Mouse (Mus musculus) midbrain, embryonic 11.5 days (tissue): ENCODE results near the gene Foxk1. TPM values are rescaled to one million over a fixed set of nuclear protein-coding genes. Genes with fewer than 3 reads are reported as not detected.
A peak's percentile ranks its signal among the peaks of the same experiment; 100 is the strongest.

ENCODE experiments used
- ATAC-seq: fragments of 200-750 bp; cut with Nextera tagmentation; 2 replicates; pipeline ENCODE4 v1.8.0; 2017; ENCODE audit warnings: moderate TSS enrichment, moderate library complexity; ENCODE audit not compliant: low FRiP score
- DNase-seq: peaks from one replicate; pipeline ENCODE4 v3.0.0; 2015; ENCODE audit warnings: low spot score; ENCODE audit errors: missing footprints
- H3K27ac ChIP-seq: fragments of 300-500 bp; sonication (generic); 2 replicates; pipeline ENCODE4 v1.5.1; 2014; ENCODE audit warnings: low read depth, low read length
- H3K27me3 ChIP-seq: fragments of 300-500 bp; sonication (generic); 2 replicates; pipeline ENCODE4 v1.6.1; 2014; ENCODE audit warnings: mild to moderate bottlenecking, low read length, moderate library complexity, mixed read lengths; ENCODE audit not compliant: control insufficient read depth, insufficient read depth
- H3K36me3 ChIP-seq: fragments of 300-500 bp; sonication (generic); 2 replicates; pipeline ENCODE4 v1.6.1; 2014; ENCODE audit warnings: mild to moderate bottlenecking, low read length, moderate library complexity, mixed read lengths; ENCODE audit not compliant: control insufficient read depth, insufficient read depth
- H3K4me1 ChIP-seq: fragments of 300-500 bp; sonication (generic); 2 replicates; pipeline ENCODE4 v1.6.1; 2014; ENCODE audit warnings: low read length; ENCODE audit not compliant: control insufficient read depth, insufficient read depth
- H3K4me2 ChIP-seq: fragments of 300-500 bp; sonication (generic); 2 replicates; pipeline ENCODE4 v1.6.1; 2014; ENCODE audit warnings: mild to moderate bottlenecking, moderate library complexity
- H3K4me3 ChIP-seq: fragments of 300-500 bp; sonication (generic); 2 replicates; pipeline ENCODE4 v1.5.1; 2014; ENCODE audit warnings: low read depth, low read length
- H3K9ac ChIP-seq: fragments of 300-500 bp; sonication (generic); 2 replicates; pipeline ENCODE4 v1.6.1; 2014; ENCODE audit warnings: low read length
- H3K9me3 ChIP-seq: fragments of 300-500 bp; sonication (generic); 2 replicates; pipeline ENCODE4 v1.6.1; 2016; ENCODE audit warnings: low read length; ENCODE audit not compliant: control insufficient read depth
- WGBS: fragments of 180-500 bp; shearing (Covaris S2); extraction: QIAGEN DNeasy Blood & Tissue Kit; methylation state at CpG from one replicate; pipeline ENCODE4 v1.1.7; 2014; 5-methylcytosine and 5-hydroxymethylcytosine counted together
- polyA plus RNA-seq: library from polyadenylated mRNA; unstranded; fragments of >200 nt; fragmentation: Nextera tagmentation; extraction: Ambion mirVana; gene quantifications from 2 replicates; pipeline ENCODE4 v1.2.1, GENCODE M21; 2014

Gene Foxk1
- polyA plus RNA-seq, 1 experiment from 2014 or later = 4.0 TPM

DNA sequence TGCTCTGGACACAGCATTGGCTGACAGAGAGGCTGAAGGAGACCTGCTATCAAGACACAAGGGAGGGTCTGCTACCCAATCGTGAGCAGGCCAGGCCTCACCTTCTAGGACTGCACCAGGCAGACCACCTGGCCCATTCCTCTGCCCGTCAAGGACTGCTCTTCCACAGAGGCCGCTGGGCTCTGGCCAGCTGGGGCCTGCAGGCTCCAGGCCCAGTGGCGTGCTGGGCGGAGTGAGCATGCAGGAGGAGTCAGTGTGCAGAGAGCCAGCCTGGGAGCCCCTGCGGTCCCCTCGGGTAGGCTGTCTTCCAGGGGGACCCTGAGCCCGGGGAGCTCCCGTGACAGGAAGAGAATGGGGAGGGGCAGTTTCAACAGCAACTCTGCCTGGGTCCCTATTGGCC, 85.4 kb downstream of the Foxk1 start:
- Histone ChIP-seq H3K9ac (no peak overlapping the region), H3K4me3 (no peak overlapping the region), H3K4me1 (no peaks in the 10 kb centered on the region), H3K36me3 (no peaks in the 10 kb centered on the region), H3K4me2 (no peak overlapping the region), H3K9me3 (no peaks in the 10 kb centered on the region), H3K27me3 (no peaks in the 10 kb centered on the region), H3K27ac (no peak overlapping the region)
- no peak for DNase-seq
- WGBS = 60% methylated on average over 9 of the region's 9 CpGs
- no peak for ATAC-seq

- DNase-seq = no peak
- no peak overlapping the region for H3K9ac ChIP-seq
- no peak overlapping the region for H3K4me2 ChIP-seq
- no peaks in the 10 kb centered on the region for H3K27me3 ChIP-seq
- no peak overlapping the region for H3K27ac ChIP-seq
- no peaks in the 10 kb centered on the region for H3K9me3 ChIP-seq
- no peaks in the 10 kb centered on the region for H3K36me3 ChIP-seq
- no peak for ATAC-seq
- WGBS = 80% methylated on average over 9 of the region's 9 CpGs
- H3K4me3 ChIP-seq = no peak overlapping the region
- no peaks in the 10 kb centered on the region for H3K4me1 ChIP-seq
Measured at GRCm38 (mm10) chr5:142489955-142490707, 88.8 kb downstream of the Foxk1 start.

DNA sequence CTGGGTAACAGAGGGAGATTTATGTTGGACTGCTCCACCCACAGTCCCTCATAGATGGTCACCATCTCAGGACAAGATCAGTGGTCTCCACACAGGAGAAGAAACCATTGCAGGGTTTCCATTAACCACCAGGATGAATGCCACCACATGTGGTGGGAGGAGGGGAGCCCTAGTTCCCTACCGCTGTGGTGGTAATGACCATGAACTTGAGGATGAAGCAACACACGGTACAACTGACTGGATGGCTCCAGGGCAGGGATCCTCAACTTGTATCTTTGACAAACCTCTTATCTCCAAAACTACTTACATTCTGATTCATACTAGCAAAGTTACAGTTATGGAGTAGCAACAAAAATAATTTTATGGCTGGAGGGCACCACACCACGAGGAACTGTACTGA, 92.0 kb downstream of the Foxk1 start:
- Histone ChIP-seq H3K4me1 (no peaks in the 10 kb centered on the region), H3K4me2 (no peak overlapping the region), H3K9me3 (no peaks in the 10 kb centered on the region), H3K36me3 (no peaks in the 10 kb centered on the region), H3K27ac (no peak overlapping the region), H3K4me3 (no peak overlapping the region), H3K9ac (no peak overlapping the region), H3K27me3 (no peaks in the 10 kb centered on the region)
- ATAC-seq = no peak
- DNase-seq = no peak
- 95% methylated on average over 3 of the region's 3 CpGs for WGBS

DNA sequence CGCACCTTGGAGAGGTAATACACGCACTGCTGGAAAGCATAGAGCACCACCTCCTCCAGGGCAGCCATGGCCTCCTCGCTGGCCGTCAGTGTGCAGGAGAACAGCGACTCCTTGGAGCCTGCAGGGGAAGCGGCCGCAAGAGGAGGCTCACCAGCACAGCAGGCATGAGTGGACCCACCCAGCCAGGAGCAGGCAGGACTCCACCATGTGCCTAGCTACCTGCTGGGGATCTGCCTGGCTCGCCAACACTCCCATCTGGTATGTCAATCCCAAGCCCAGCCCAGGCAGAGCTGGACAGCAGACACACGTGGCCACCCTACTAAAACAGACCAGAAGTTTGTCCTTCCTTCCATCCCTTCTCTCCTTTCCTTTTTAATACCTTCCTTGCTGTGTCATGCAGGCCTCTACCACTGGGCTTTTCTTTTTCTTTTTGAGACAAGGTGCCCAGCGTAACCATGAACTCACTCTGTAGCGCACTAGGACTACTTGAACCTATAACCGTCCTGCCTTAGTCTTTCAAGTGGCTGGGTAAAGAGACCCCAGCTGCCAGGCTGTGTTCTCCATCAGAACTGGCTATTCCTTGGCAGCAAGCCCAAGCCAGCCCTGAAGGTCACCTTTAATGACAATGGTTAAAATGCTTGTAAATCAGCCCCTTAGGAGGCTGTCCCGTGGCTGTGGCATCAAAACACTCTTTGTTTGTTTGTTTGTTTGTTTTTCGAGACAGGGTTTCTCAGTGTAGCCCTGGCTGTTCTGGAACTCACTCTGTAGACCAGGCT, 94.2 kb downstream of the Foxk1 start:
- ATAC-seq (no peak), DNase-seq (no peak)
- H3K9me3 ChIP-seq = no peaks in the 10 kb centered on the region
- no peak overlapping the region for H3K9ac ChIP-seq
- H3K4me3 ChIP-seq = no peak overlapping the region
- no peaks in the 10 kb centered on the region for H3K36me3 ChIP-seq
- 64% methylated on average over 14 of the region's 14 CpGs for WGBS
- no peak overlapping the region for H3K27ac ChIP-seq
- no peaks in the 10 kb centered on the region for H3K27me3 ChIP-seq
- no peak overlapping the region for H3K4me2 ChIP-seq
- no peaks in the 10 kb centered on the region for H3K4me1 ChIP-seq

GRCm38 (mm10) chr5:142498964-142499363, 97.7 kb downstream of the Foxk1 start:
- Histone ChIP-seq H3K4me3 (no peak overlapping the region), H3K9ac (no peak overlapping the region), H3K9me3 (no peaks in the 10 kb centered on the region), H3K27me3 (no peaks in the 10 kb centered on the region), H3K27ac (no peak overlapping the region), H3K4me1 (no peaks in the 10 kb centered on the region), H3K36me3 (no peaks in the 10 kb centered on the region), H3K4me2 (no peak overlapping the region)
- DNase-seq (peak; percentile 88), ATAC-seq (no peak)
- 20% methylated on average over 3 of the region's 3 CpGs for WGBS

DNA sequence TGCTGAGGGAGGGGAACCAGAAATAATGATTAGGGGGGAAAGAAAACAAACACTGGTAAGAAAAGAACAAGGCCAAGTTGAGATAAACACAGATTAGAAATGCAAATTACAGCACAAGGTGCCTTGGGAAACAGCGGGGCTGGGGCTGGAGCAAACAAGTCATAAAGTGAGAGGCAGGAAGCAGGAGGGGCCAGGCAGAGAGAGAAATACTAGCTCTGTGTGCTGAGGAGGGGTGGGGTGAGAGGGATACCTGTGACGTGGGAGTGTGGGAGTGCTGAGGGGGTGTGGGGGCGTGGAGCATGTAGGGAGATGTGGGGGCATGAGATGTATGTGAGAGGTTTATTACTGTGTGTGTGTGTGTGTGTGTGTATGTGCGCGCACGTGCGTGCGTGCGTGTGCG, 99.6 kb downstream of the Foxk1 start:
- H3K4me1 ChIP-seq = no peaks in the 10 kb centered on the region
- H3K9ac ChIP-seq = no peak overlapping the region
- no peak overlapping the region for H3K4me3 ChIP-seq
- 88% methylated on average over 10 of the region's 10 CpGs for WGBS
- ATAC-seq (no peak), DNase-seq (no peak)
- no peak overlapping the region for H3K27ac ChIP-seq
- no peaks in the 10 kb centered on the region for H3K36me3 ChIP-seq
- no peaks in the 10 kb centered on the region for H3K27me3 ChIP-seq
- H3K4me2 ChIP-seq = no peak overlapping the region
- H3K9me3 ChIP-seq = no peaks in the 10 kb centered on the region

GRCm38 (mm10) chr5:142502414-142502813, 101.1 kb downstream of the Foxk1 start:
- Histone ChIP-seq H3K4me1 (no peaks in the 10 kb centered on the region), H3K4me3 (no peak overlapping the region), H3K27ac (no peak overlapping the region), H3K9ac (no peak overlapping the region), H3K36me3 (no peaks in the 10 kb centered on the region), H3K9me3 (no peaks in the 10 kb centered on the region), H3K27me3 (no peaks in the 10 kb centered on the region), H3K4me2 (no peak overlapping the region)
- ATAC-seq (peak; percentile 88), DNase-seq (peak; percentile 93)
- 16% methylated on average over 3 of the region's 3 CpGs for WGBS

DNA sequence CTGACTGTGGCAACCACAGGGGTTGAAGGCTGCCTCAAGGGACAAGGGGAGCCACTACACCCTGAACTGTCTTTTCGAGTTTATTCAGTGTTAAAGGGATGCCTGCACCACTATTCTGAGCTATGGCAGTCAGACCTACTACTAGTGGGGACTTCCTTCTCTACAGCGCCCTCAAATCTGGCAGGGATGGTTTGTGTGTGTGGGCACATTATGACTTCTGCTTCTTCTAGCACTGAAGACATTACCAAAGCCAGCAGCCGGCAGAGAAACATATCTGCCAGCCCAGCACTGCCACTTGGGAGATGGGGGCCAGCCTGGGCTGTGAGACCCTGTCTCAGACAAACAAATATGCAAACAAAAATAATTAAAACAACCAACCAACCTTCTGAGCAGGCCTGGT, 102.9 kb downstream of the Foxk1 start:
- no peak for ATAC-seq
- Histone ChIP-seq H3K9me3 (no peaks in the 10 kb centered on the region), H3K4me1 (peaks cover 2% of the 10 kb centered on the region), H3K4me3 (no peak overlapping the region), H3K27me3 (no peaks in the 10 kb centered on the region), H3K4me2 (no peak overlapping the region), H3K36me3 (no peaks in the 10 kb centered on the region), H3K27ac (no peak overlapping the region), H3K9ac (no peak overlapping the region)
- WGBS = 87% methylated on average over 3 of the region's 3 CpGs
- DNase-seq = no peak

GRCm38 (mm10) chr5:142505695-142506423, 104.6 kb downstream of the Foxk1 start:
- DNase-seq = no peak
- WGBS = 84% methylated on average over 3 of the region's 3 CpGs

More at GRCm38 (mm10) chr5:142505695-142506423, 104.6 kb downstream of the Foxk1 start:
- Histone ChIP-seq H3K27ac (no peak overlapping the region), H3K36me3 (no peaks in the 10 kb centered on the region), H3K9me3 (no peaks in the 10 kb centered on the region), H3K27me3 (no peaks in the 10 kb centered on the region; the same call in 1 of the 2 replicates), H3K9ac (no peak overlapping the region), H3K4me2 (no peak overlapping the region), H3K4me3 (no peak overlapping the region), H3K4me1 (peaks cover 12% of the 10 kb centered on the region)
- ATAC-seq = no peak
